Mouse (Mus musculus) midbrain, embryonic 11.5 days (tissue): ENCODE results near the gene Cyp2b13. TPM values are rescaled to one million over a fixed set of nuclear protein-coding genes. Genes with fewer than 3 reads are reported as not detected.

ENCODE experiments used
- polyA plus RNA-seq: library from polyadenylated mRNA; unstranded; fragments of >200 nt; fragmentation: Nextera tagmentation; extraction: Ambion mirVana; gene quantifications from 2 replicates; pipeline ENCODE4 v1.2.1, GENCODE M21; 2014

The Cyp2b13 gene
- polyA plus RNA-seq, 1 experiment from 2014 or later, result not detected

Other genes with a start within 250 kb of the Cyp2b13 start
- 0.10 TPM in 1 of 2 replicates, not detected in the other for gene Cyp2s1, start 244.6 kb upstream of the Cyp2b13 start, polyA plus RNA-seq
- gene Cyp2b10, start 163.9 kb upstream of the Cyp2b13 start, polyA plus RNA-seq, result not detected in 2 replicates
- not detected in 2 replicates for gene Cyp2b9, start 111.9 kb downstream of the Cyp2b13 start, polyA plus RNA-seq
- not detected in 2 replicates for gene Vmn1r184, start 198.8 kb downstream of the Cyp2b13 start, polyA plus RNA-seq
- gene Cyp2a4, start 245.7 kb downstream of the Cyp2b13 start, polyA plus RNA-seq, result not detected in 2 replicates